Mouse (Mus musculus) MEL (cell line): Measurements from ENCODE around the gene Pxn. TPM values are rescaled to one million over a fixed set of nuclear protein-coding genes. Genes with fewer than 3 reads are reported as not detected.

Experiments used
- DNase-seq: peaks from one replicate; pipeline ENCODE4 v3.0.0; 2011; ENCODE audit warnings: low read depth, low spot score
- H3K27ac ChIP-seq: 2 replicates; pipeline ENCODE4 v1.5.1; 2012; ENCODE audit warnings: low read depth, mild to moderate bottlenecking, control low read depth, low read length, moderate library complexity; ENCODE audit not compliant: control insufficient read depth
- H3K27me3 ChIP-seq, 2 experiments: fragments of 150-350 bp in 1 of 2; sonication (generic) in 1 of 2; 2 replicates each; pipeline ENCODE4 v1.6.1; 2012; ENCODE audit warnings: low read length in 2 of 2, mild to moderate bottlenecking in 2 of 2, improper control_type of control experiment in 1 of 2, moderate library complexity in 1 of 2; ENCODE audit not compliant: insufficient read depth in 2 of 2, control insufficient read depth in 1 of 2
- H3K36me3 ChIP-seq, 2 experiments: 2 replicates each; pipeline ENCODE4 v1.6.1; 2012 to 2014; ENCODE audit warnings: low read length in 2 of 2, improper control_type of control experiment in 1 of 2, inconsistent platforms in 1 of 2, mild to moderate bottlenecking in 1 of 2; ENCODE audit not compliant: insufficient read depth in 2 of 2, control insufficient read depth in 1 of 2
- H3K4me1 ChIP-seq, 2 experiments: fragments of 150-350 bp in 1 of 2; sonication (generic) in 1 of 2; 2 replicates each; pipeline ENCODE4 v1.6.1; 2012; ENCODE audit warnings: low read length in 2 of 2, improper control_type of control experiment in 1 of 2, mild to moderate bottlenecking in 1 of 2; ENCODE audit not compliant: insufficient read depth in 2 of 2, control insufficient read depth in 1 of 2
- H3K4me3 ChIP-seq, 2 experiments: fragments of 150-350 bp in 1 of 2; sonication (generic) in 1 of 2; 2 replicates each; pipeline ENCODE4 v1.5.1; 2012; ENCODE audit warnings: low read depth in 2 of 2, low read length in 2 of 2, mild to moderate bottlenecking in 2 of 2, moderate library complexity in 2 of 2, control low read depth in 1 of 2, improper control_type of control experiment in 1 of 2; ENCODE audit not compliant: control insufficient read depth in 1 of 2, insufficient read depth in 1 of 2
- H3K79me2 ChIP-seq: 2 replicates; pipeline ENCODE4 v1.6.1; 2012; ENCODE audit warnings: mild to moderate bottlenecking, low read length, moderate library complexity; ENCODE audit not compliant: control insufficient read depth, poor library complexity, insufficient read depth
- H3K9ac ChIP-seq: 2 replicates; pipeline ENCODE4 v1.6.1; 2012; ENCODE audit warnings: low read depth, mild to moderate bottlenecking, control low read depth, low read length, moderate library complexity; ENCODE audit not compliant: control insufficient read depth, poor library complexity, severe bottlenecking
- H3K9me3 ChIP-seq: fragments of 150-350 bp; sonication (generic); replicated peaks from 2 replicates; pipeline ENCODE4 v1.6.1; 2012; ENCODE audit warnings: mild to moderate bottlenecking, low read length, improper control_type of control experiment, moderate library complexity; ENCODE audit not compliant: insufficient read depth
- CHD2 ChIP-seq: IDR thresholded peaks from 2 replicates; pipeline ENCODE4 v1.6.1; 2011; ENCODE audit warnings: low read length, improper control_type of control experiment
- CTCF ChIP-seq, 3 experiments: IDR thresholded peaks in 2 of 3; conservative IDR thresholded peaks in 1 of 3; 2 replicates each; pipeline ENCODE4 v1.5.1; 2011 to 2012; ENCODE audit warnings: low read length in 3 of 3, low read depth in 2 of 3, mild to moderate bottlenecking in 2 of 3, improper control_type of control experiment in 1 of 3, inconsistent platforms in 1 of 3, mixed read lengths in 1 of 3, moderate library complexity in 1 of 3; ENCODE audit not compliant: control insufficient read depth in 1 of 3, insufficient read depth in 1 of 3, poor library complexity in 1 of 3, severe bottlenecking in 1 of 3
- ELF1 ChIP-seq: IDR thresholded peaks from 2 replicates; pipeline ENCODE4 v1.6.1; 2014; ENCODE audit warnings: low read depth, mild to moderate bottlenecking, inconsistent platforms, low read length, improper control_type of control experiment, moderate library complexity
- EP300 ChIP-seq, 2 experiments: IDR thresholded peaks; 2 replicates each; pipeline ENCODE4 v1.6.1; 2011; ENCODE audit warnings: improper control_type of control experiment in 2 of 2, low read length in 2 of 2, low read depth in 1 of 2, mild to moderate bottlenecking in 1 of 2
- ETS1 ChIP-seq: IDR thresholded peaks from 2 replicates; pipeline ENCODE4 v1.6.1; 2012; ENCODE audit warnings: low read depth, mild to moderate bottlenecking, inconsistent platforms, low read length, improper control_type of control experiment, moderate library complexity
- JUND ChIP-seq: IDR thresholded peaks from 2 replicates; pipeline ENCODE4 v1.6.1; 2011; ENCODE audit warnings: low read depth, mild to moderate bottlenecking, improper control_type of control experiment, low read length
- MAFK ChIP-seq: IDR thresholded peaks from 2 replicates; pipeline ENCODE4 v1.6.1; 2011; ENCODE audit warnings: low read depth, mild to moderate bottlenecking, low read length, improper control_type of control experiment, borderline replicate concordance
- MAX ChIP-seq: IDR thresholded peaks from 2 replicates; pipeline ENCODE4 v1.6.1; 2011; ENCODE audit warnings: low read length, improper control_type of control experiment
- MAZ ChIP-seq: IDR thresholded peaks from 2 replicates; pipeline ENCODE4 v1.6.1; 2012; ENCODE audit warnings: low read depth, mild to moderate bottlenecking, inconsistent platforms, low read length, improper control_type of control experiment
- MXI1 ChIP-seq: IDR thresholded peaks from 2 replicates; pipeline ENCODE4 v1.6.1; 2011; ENCODE audit warnings: mild to moderate bottlenecking, low read depth, low read length, improper control_type of control experiment
- MYC ChIP-seq: IDR thresholded peaks from 2 replicates; pipeline ENCODE4 v1.6.1; 2011; ENCODE audit warnings: low read depth, mild to moderate bottlenecking, low read length, improper control_type of control experiment, moderate library complexity
- NELFE ChIP-seq: IDR thresholded peaks from 2 replicates; pipeline ENCODE4 v1.6.1; 2011; ENCODE audit warnings: low read depth, low read length, improper control_type of control experiment
- NRF1 ChIP-seq: IDR thresholded peaks from 2 replicates; pipeline ENCODE4 v1.6.1; 2014; ENCODE audit warnings: low read depth, mild to moderate bottlenecking, inconsistent platforms, low read length, improper control_type of control experiment, moderate library complexity; ENCODE audit not compliant: poor library complexity, insufficient read depth, severe bottlenecking
- POLR2A ChIP-seq, 2 experiments: IDR thresholded peaks; 2 replicates each; pipeline ENCODE4 v1.6.1; 2011 to 2012; ENCODE audit warnings: low read length in 2 of 2, mild to moderate bottlenecking in 2 of 2, control low read depth in 1 of 2, improper control_type of control experiment in 1 of 2, low read depth in 1 of 2, moderate library complexity in 1 of 2; ENCODE audit not compliant: control insufficient read depth in 1 of 2, insufficient read depth in 1 of 2, poor library complexity in 1 of 2
- POLR2AphosphoS2 ChIP-seq: IDR thresholded peaks from 2 replicates; pipeline ENCODE4 v1.6.1; 2011; ENCODE audit warnings: low read length, improper control_type of control experiment
- RAD21 ChIP-seq: IDR thresholded peaks from 2 replicates; pipeline ENCODE4 v1.6.1; 2011; ENCODE audit warnings: mild to moderate bottlenecking, low read depth, low read length, improper control_type of control experiment
- RCOR1 ChIP-seq: IDR thresholded peaks from 2 replicates; pipeline ENCODE4 v1.6.1; 2012; ENCODE audit warnings: low read depth, mild to moderate bottlenecking, inconsistent platforms, low read length, improper control_type of control experiment
- SIN3A ChIP-seq: IDR thresholded peaks from 2 replicates; pipeline ENCODE4 v1.6.1; 2012; ENCODE audit warnings: low read length, improper control_type of control experiment, inconsistent platforms
- SMC3 ChIP-seq: IDR thresholded peaks from 2 replicates; pipeline ENCODE4 v1.6.1; 2011; ENCODE audit warnings: low read depth, low read length, improper control_type of control experiment
- TAL1 ChIP-seq: IDR thresholded peaks from 2 replicates; pipeline ENCODE4 v1.6.1; 2012; ENCODE audit warnings: mild to moderate bottlenecking, inconsistent platforms, low read length, moderate library complexity, mixed read lengths
- TBP ChIP-seq: IDR thresholded peaks from 2 replicates; pipeline ENCODE4 v1.8.0; 2011; ENCODE audit warnings: low read depth, low read length, improper control_type of control experiment
- UBTF ChIP-seq: IDR thresholded peaks from 2 replicates; pipeline ENCODE4 v1.6.1; 2012; ENCODE audit warnings: low read depth, mild to moderate bottlenecking, inconsistent platforms, low read length, improper control_type of control experiment, moderate library complexity, borderline replicate concordance; ENCODE audit not compliant: insufficient read depth
- USF1 ChIP-seq: IDR thresholded peaks from 2 replicates; pipeline ENCODE4 v1.6.1; 2014; ENCODE audit warnings: low read depth, mild to moderate bottlenecking, inconsistent platforms, low read length, improper control_type of control experiment, moderate library complexity
- ZC3H11A ChIP-seq: IDR thresholded peaks from 2 replicates; pipeline ENCODE4 v1.6.1; 2012; ENCODE audit warnings: low read depth, mild to moderate bottlenecking, inconsistent platforms, low read length, improper control_type of control experiment
- ZMIZ1 ChIP-seq: IDR thresholded peaks from 2 replicates; pipeline ENCODE4 v1.6.1; 2012; ENCODE audit warnings: low read depth, mild to moderate bottlenecking, inconsistent platforms, low read length, improper control_type of control experiment, moderate library complexity
- ZNF384 ChIP-seq: IDR thresholded peaks from 2 replicates; pipeline ENCODE4 v1.6.1; 2012; ENCODE audit warnings: low read depth, mild to moderate bottlenecking, inconsistent platforms, low read length, improper control_type of control experiment
- polyA plus RNA-seq, 2 experiments: library from polyadenylated mRNA; stranded (reverse) in 1 of 2; unstranded in 1 of 2; fragments of >175 nt in 1 of 2; fragments of >200 nt in 1 of 2; gene quantifications; 2 replicates each; pipeline versions ENCODE4 v1.2.1 to v1.2.4; 2012; ENCODE audit warnings: low replicate concordance in 2 of 2, low read depth in 1 of 2; ENCODE audit not compliant: insufficient read length in 2 of 2, insufficient read depth in 1 of 2, missing spikeins in 1 of 2
- total RNA-seq: library from RNA; depleted of rRNA; stranded (reverse); fragments of 300-350 nt; gene quantifications from 2 replicates; pipeline ENCODE4 v1.2.3, GENCODE M21; 2012

The Pxn gene
- total and polyA plus RNA-seq, 3 experiments = 15.2 to 167 (median 29.2) TPM

- H3K9ac ChIP-seq = peak overlapping the region; percentile 65
- peak; percentile 89 for TF ChIP-seq MYC
- TF ChIP-seq MAX = peak; percentile 70; the same call in 1 of the 2 replicates
- TF ChIP-seq CTCF (IDR thresholded peaks at IDR 0.05 in 2 of 3, conservative IDR thresholded peaks at IDR 0.05 in 1 of 3; ENCODE audit: control insufficient read depth in 1 of 3, insufficient read depth in 1 of 3, low read depth in 2 of 3, low read length in 3 of 3, poor library complexity in 1 of 3, severe bottlenecking in 1 of 3) = peak; percentile 81 to 98 (median 90)
- no peak for TF ChIP-seq JUND
- TF ChIP-seq RAD21 = peak; percentile 88
- peak; percentile 91 for TF ChIP-seq ZC3H11A
- TF ChIP-seq RCOR1 = no peak
- TF ChIP-seq MAZ = no peak; the same call in 1 of the 2 replicates
- TF ChIP-seq TAL1 = no peak
- TF ChIP-seq POLR2AphosphoS2 = no peak
- TF ChIP-seq UBTF = no peak
- no peak for TF ChIP-seq NRF1
- no peak for TF ChIP-seq USF1
- TF ChIP-seq SIN3A = peak; percentile 52; the same call in 1 of the 2 replicates
- TF ChIP-seq TBP = 0 out of 2 replicates have a peak, but pooled peaks have one; percentile 20
- TF ChIP-seq EP300 (IDR thresholded peaks at IDR 0.05; ENCODE audit: low read depth in 1 of 2, low read length in 2 of 2) = no peak
- TF ChIP-seq POLR2A (IDR thresholded peaks at IDR 0.05; ENCODE audit: control insufficient read depth in 1 of 2, insufficient read depth in 1 of 2, low read depth in 1 of 2, low read length in 2 of 2, poor library complexity in 1 of 2) = peak in 1 of 2 experiments; percentile 40; a peak in 1 of 4 replicates
- peak; percentile 88 for TF ChIP-seq SMC3
- peak; percentile 66; the same call in 1 of the 2 replicates for TF ChIP-seq MAFK
- TF ChIP-seq MXI1 = peak; percentile 68
- TF ChIP-seq NELFE = no peak
- TF ChIP-seq, all 39 proteins: peak for 11
- Histone ChIP-seq H3K27ac (no peak overlapping the region), H3K36me3 (peaks cover 0 to 17% of the 10 kb centered on the region in 2 experiments; a peak in 2 of 4 replicates), H3K4me3 (peak overlapping the region; percentile 8 to 21; a peak in 3 of 4 replicates), H3K9me3 (no peaks in the 10 kb centered on the region), H3K79me2 (no peaks in the 10 kb centered on the region), H3K4me1 (peaks cover 4 to 23% of the 10 kb centered on the region in 2 experiments), H3K27me3 (no peaks in the 10 kb centered on the region)
- peak; percentile 90 for DNase-seq
Measured at GRCm38 (mm10) chr5:115538693-115539043, 32.2 kb downstream of the Pxn start.

- Histone ChIP-seq H3K9me3 (no peaks in the 10 kb centered on the region), H3K79me2 (peaks cover 2% of the 10 kb centered on the region; the same call in 1 of the 2 replicates), H3K4me3 (no peak overlapping the region), H3K4me1 (peaks cover 0 to 10% of the 10 kb centered on the region in 2 experiments; a peak in 3 of 4 replicates), H3K27me3 (no peaks in the 10 kb centered on the region), H3K9ac (no peak overlapping the region), H3K27ac (no peak overlapping the region), H3K36me3 (peaks cover 0 to 3% of the 10 kb centered on the region in 2 experiments; a peak in 2 of 4 replicates)
- TF ChIP-seq POLR2A (IDR thresholded peaks at IDR 0.05; ENCODE audit: control insufficient read depth in 1 of 2, insufficient read depth in 1 of 2, low read depth in 1 of 2, low read length in 2 of 2, poor library complexity in 1 of 2) = no peak
- no peak for TF ChIP-seq ETS1
- TF ChIP-seq CHD2 = no peak
- TF ChIP-seq USF1 = no peak
- no peak for TF ChIP-seq ZMIZ1
- TF ChIP-seq RCOR1 = no peak
- no peak for TF ChIP-seq TAL1
- TF ChIP-seq MXI1 = no peak
- TF ChIP-seq NRF1 = no peak
- no peak for TF ChIP-seq RAD21
- TF ChIP-seq JUND = no peak
- no peak for TF ChIP-seq SMC3
- TF ChIP-seq MAFK = no peak
- no peak for TF ChIP-seq MAX
- TF ChIP-seq ELF1 = no peak
- TF ChIP-seq ZNF384 = no peak
- DNase-seq = no peak
Measured at GRCm38 (mm10) chr5:115542635-115543384, 36.3 kb downstream of the Pxn start.
